Mouse (Mus musculus) cortical plate, adult 2 months (tissue): ENCODE measurements around the gene Stra6. TPM values are rescaled to one million over a fixed set of nuclear protein-coding genes. Genes with fewer than 3 reads are reported as not detected.

Experiments
- H3K27ac ChIP-seq: fragments of 200-500 bp; 2 replicates; pipeline ENCODE4 v1.5.1; 2012; ENCODE audit warnings: low read length, control low read depth, inconsistent platforms; ENCODE audit not compliant: insufficient read depth
- H3K4me1 ChIP-seq: fragments of 200-500 bp; 2 replicates; pipeline ENCODE4 v1.6.1; 2011; ENCODE audit warnings: low read length; ENCODE audit not compliant: control insufficient read depth, insufficient read depth
- H3K4me3 ChIP-seq: fragments of 200-500 bp; 2 replicates; pipeline ENCODE4 v1.5.1; 2011; ENCODE audit warnings: mild to moderate bottlenecking, low read length, control low read depth; ENCODE audit not compliant: insufficient read depth
- CTCF ChIP-seq: fragments of 200-500 bp; IDR thresholded peaks from 2 replicates; pipeline ENCODE4 v1.5.1; 2011; ENCODE audit warnings: mild to moderate bottlenecking, control low read depth, low read length; ENCODE audit not compliant: insufficient read depth; ENCODE audit errors: extremely low read depth
- POLR2A ChIP-seq: fragments of 200-500 bp; IDR thresholded peaks from 2 replicates; pipeline ENCODE4 v1.6.1; 2011; ENCODE audit warnings: mild to moderate bottlenecking, low read length, control low read depth; ENCODE audit not compliant: insufficient read depth; ENCODE audit errors: extremely low read depth
- polyA plus RNA-seq: library from polyadenylated mRNA; depleted of rRNA; stranded (reverse); fragments of >200 nt; gene quantifications from 2 replicates; pipeline ENCODE4 v1.2.3, GENCODE M21; 2012

Stra6 gene
- polyA plus RNA-seq, 1 experiment: 9.9 TPM

- peaks cover 8% of the 10 kb centered on the region for H3K4me1 ChIP-seq
- no peak overlapping the region for H3K4me3 ChIP-seq
- TF ChIP-seq CTCF (no peak), POLR2A (no peak)
- H3K27ac ChIP-seq: no peak overlapping the region
Observed at GRCm38 (mm10) chr9:58103647-58104046, 40.1 kb downstream of the Stra6 start.

- Histone ChIP-seq H3K27ac (no peak overlapping the region), H3K4me3 (no peak overlapping the region), H3K4me1 (peaks cover 9% of the 10 kb centered on the region)
- TF ChIP-seq POLR2A: no peak
- no peak for TF ChIP-seq CTCF
Observed at GRCm38 (mm10) chr9:58105595-58106169, 42.1 kb downstream of the Stra6 start.

GRCm38 (mm10) chr9:58107494-58107893 lies 43.9 kb downstream of the Stra6 start:
- H3K27ac ChIP-seq: no peak overlapping the region
- peaks cover 13% of the 10 kb centered on the region for H3K4me1 ChIP-seq
- no peak overlapping the region for H3K4me3 ChIP-seq
- TF ChIP-seq POLR2A (no peak), CTCF (no peak)

GRCm38 (mm10) chr9:58110787-58111186 lies 47.2 kb downstream of the Stra6 start:
- peak overlapping the region; percentile 68 for H3K27ac ChIP-seq
- H3K4me1 ChIP-seq: peaks cover 16% of the 10 kb centered on the region

GRCm38 (mm10) chr9:58111431-58111830 lies 47.8 kb downstream of the Stra6 start:
- Histone ChIP-seq H3K4me1 (peaks cover 22% of the 10 kb centered on the region), H3K27ac (peak overlapping the region; percentile 73), H3K4me3 (no peak overlapping the region)
- TF ChIP-seq POLR2A (no peak), CTCF (no peak)

More at GRCm38 (mm10) chr9:58110787-58111186, 47.2 kb downstream of the Stra6 start:
- TF ChIP-seq CTCF (no peak), POLR2A (no peak)
- H3K4me3 ChIP-seq: no peak overlapping the region

GRCm38 (mm10) chr9:58112321-58112751 lies 48.7 kb downstream of the Stra6 start:
- no peak for TF ChIP-seq POLR2A
- TF ChIP-seq CTCF: no peak
- H3K27ac ChIP-seq: peak overlapping the region; percentile 73
- H3K4me1 ChIP-seq: peaks cover 22% of the 10 kb centered on the region
- H3K4me3 ChIP-seq: no peak overlapping the region

- peaks cover 22% of the 10 kb centered on the region for H3K4me1 ChIP-seq
- TF ChIP-seq POLR2A (no peak), CTCF (no peak)
- no peak overlapping the region for H3K27ac ChIP-seq
- H3K4me3 ChIP-seq: no peak overlapping the region
Observed at GRCm38 (mm10) chr9:58112866-58113278, 49.3 kb downstream of the Stra6 start.

GRCm38 (mm10) chr9:58113279-58113884 lies 49.8 kb downstream of the Stra6 start:
- TF ChIP-seq CTCF: no peak
- TF ChIP-seq POLR2A: no peak
- Histone ChIP-seq H3K27ac (no peak overlapping the region), H3K4me1 (peaks cover 22% of the 10 kb centered on the region), H3K4me3 (no peak overlapping the region)

- Histone ChIP-seq H3K4me1 (peaks cover 22% of the 10 kb centered on the region), H3K4me3 (no peak overlapping the region), H3K27ac (no peak overlapping the region)
- TF ChIP-seq POLR2A: no peak
- TF ChIP-seq CTCF: no peak
Observed at GRCm38 (mm10) chr9:58114019-58114418, 50.4 kb downstream of the Stra6 start.

- H3K4me1 ChIP-seq: peaks cover 22% of the 10 kb centered on the region
- TF ChIP-seq POLR2A (no peak), CTCF (no peak)
- H3K27ac ChIP-seq: no peak overlapping the region
- no peak overlapping the region for H3K4me3 ChIP-seq
Observed at GRCm38 (mm10) chr9:58115297-58115925, 51.8 kb downstream of the Stra6 start.
